In genomic region chr7:92874116-92874675, GRCm38 (mm10) we compare ENCODE assay signal across 8 mouse cellular contexts. TPM values are rescaled to one million over a fixed set of nuclear protein-coding genes. Genes with fewer than 3 reads are reported as not detected.
DNase-seq lines count a peak whose midpoint lies in the region; ATAC-seq and TF ChIP-seq lines count a peak whose summit lies in the region.

Gene Ddias (minus strand): TSS chr7:92874247.
Gene Prcp (plus strand): TSS chr7:92874470.

- peak within 1 kb of the TSS; percentile 70 for H3K9ac ChIP-seq in kidney, embryonic 15.5 days

- H3K4me1 ChIP-seq in bone marrow macrophage, adult 2 months (ENCODE audit: control insufficient read depth, insufficient read depth, low read length), result peaks cover 11% of the 10 kb centered on the region
- H3K4me1 ChIP-seq in embryonic fibroblast, embryonic 13.5 days (ENCODE audit: control insufficient read depth, insufficient read depth, low read length), result no peaks in the 10 kb centered on the region
- peaks cover 13% of the 10 kb centered on the region; the same call in 1 of the 2 replicates for H3K4me1 ChIP-seq in heart, embryonic 10.5 days
- H3K4me1 ChIP-seq in kidney, embryonic 15.5 days, result peaks cover 26% of the 10 kb centered on the region

- TF ChIP-seq CTCF in bone marrow macrophage, adult 2 months (IDR thresholded peaks at IDR 0.05; ENCODE audit: low read depth, low read length), result peak; percentile 93
- TF ChIP-seq CTCF in embryonic fibroblast, embryonic 13.5 days (IDR thresholded peaks at IDR 0.05; ENCODE audit: borderline replicate concordance, insufficient read depth, low read length), result peak; percentile 79

- no peaks in the 10 kb centered on the region for H3K36me3 ChIP-seq in heart, embryonic 10.5 days
- H3K36me3 ChIP-seq in kidney, embryonic 15.5 days, result no peaks in the 10 kb centered on the region

- H3K4me2 ChIP-seq in kidney, embryonic 15.5 days, result peak within 1 kb of the TSS; percentile 85

- no peak for TF ChIP-seq POLR2A in bone marrow macrophage, adult 2 months (IDR thresholded peaks at IDR 0.05; ENCODE audit: borderline replicate concordance, low read depth, low read length)
- TF ChIP-seq POLR2A in embryonic fibroblast, embryonic 13.5 days (IDR thresholded peaks at IDR 0.05; ENCODE audit: low read depth, low read length), result peak; percentile 43

- peak; percentile 87 for ATAC-seq in kidney, embryonic 15.5 days (replicated peaks; ENCODE audit: low FRiP score)
- ATAC-seq in monocyte, adult 5-6 weeks (replicated peaks; ENCODE audit: insufficient number of reproducible peaks, low FRiP score, low TSS enrichment, poor library complexity, severe bottlenecking), result peak; percentile 57

- H3K27me3 ChIP-seq in heart, embryonic 10.5 days (ENCODE audit: insufficient read depth, poor library complexity, severe bottlenecking), result no peaks in the 10 kb centered on the region
- no peaks in the 10 kb centered on the region for H3K27me3 ChIP-seq in kidney, embryonic 15.5 days

- peak within 1 kb of the TSS; percentile 90 for H3K27ac ChIP-seq in bone marrow macrophage, adult 2 months (ENCODE audit: insufficient read depth, low read depth, low read length)
- H3K27ac ChIP-seq in embryonic fibroblast, embryonic 13.5 days (ENCODE audit: insufficient read depth, low read length), result peak within 1 kb of the TSS; percentile 87
- peak within 1 kb of the TSS; percentile 97 for H3K27ac ChIP-seq in heart, embryonic 10.5 days
- H3K27ac ChIP-seq in kidney, embryonic 15.5 days, result peak within 1 kb of the TSS; percentile 99

- H3K9me3 ChIP-seq in heart, embryonic 10.5 days, result no peaks in the 10 kb centered on the region
- H3K9me3 ChIP-seq in kidney, embryonic 15.5 days (replicated peaks), result no peaks in the 10 kb centered on the region

- H3K4me3 ChIP-seq in bone marrow macrophage, adult 2 months (ENCODE audit: insufficient read depth, low read length), result peak within 1 kb of the TSS; percentile 83
- H3K4me3 ChIP-seq in embryonic fibroblast, embryonic 13.5 days (ENCODE audit: insufficient read depth, low read length), result peak within 1 kb of the TSS; percentile 81
- H3K4me3 ChIP-seq in heart, embryonic 10.5 days, result peak within 1 kb of the TSS; percentile 68
- H3K4me3 ChIP-seq in kidney, embryonic 15.5 days (replicated peaks), result peak within 1 kb of the TSS; percentile 74

- peak; percentile 99 for DNase-seq in A20 (ENCODE audit: low read depth, low spot score)
- peak; percentile 98 for DNase-seq in heart, embryonic 10.5 days (ENCODE audit: low spot score)
- peak; percentile 94 for DNase-seq in liver
- peak; percentile 94 to 99 for DNase-seq in spleen, postnatal 4 days (ENCODE audit: low spot score in 2 of 2)

- under 1% methylated on average over 53 of the region's 53 CpGs for WGBS in heart, embryonic 10.5 days
- under 1% methylated on average over 53 of the region's 53 CpGs for WGBS in kidney, embryonic 15.5 days

RNA-seq across cellular contexts. Expression of gene Ddias, which starts in this region (rescaled TPM):
- 2.7 and 4.1 TPM in 2 replicates for polyA plus RNA-seq in bone marrow macrophage, adult 2 months (2012; ENCODE audit: insufficient read depth, insufficient read length, missing spikeins)
- polyA plus RNA-seq in embryonic fibroblast, embryonic 13.5 days (2011; ENCODE audit: insufficient read length, low read depth, missing spikeins), result 26.8 and 31.0 TPM in 2 replicates
- polyA plus RNA-seq in heart, embryonic 10.5 days (2016; fragmentation: Nextera tagmentation; extraction: Ambion mirVana), result 13.8 and 17.3 TPM in 2 replicates
- polyA plus RNA-seq in kidney, embryonic 15.5 days (2015; fragmentation: Nextera tagmentation; extraction: Ambion mirVana), result 12.2 and 16.7 TPM in 2 replicates
- total RNA-seq in monocyte, adult 5-6 weeks (2017), result 1.2 to 3.6 TPM (median 2.6 TPM) in 3 replicates

RNA-seq across cellular contexts. Expression of gene Prcp, which starts in this region (rescaled TPM):
- 143 and 146 TPM in 2 replicates for polyA plus RNA-seq in bone marrow macrophage, adult 2 months (2012; ENCODE audit: insufficient read depth, insufficient read length, missing spikeins)
- 73.0 and 77.9 TPM in 2 replicates for polyA plus RNA-seq in embryonic fibroblast, embryonic 13.5 days (2011; ENCODE audit: insufficient read length, low read depth, missing spikeins)
- polyA plus RNA-seq in heart, embryonic 10.5 days (2016; fragmentation: Nextera tagmentation; extraction: Ambion mirVana), result 14.2 and 15.1 TPM in 2 replicates
- polyA plus RNA-seq in kidney, embryonic 15.5 days (2015; fragmentation: Nextera tagmentation; extraction: Ambion mirVana), result 20.9 and 22.7 TPM in 2 replicates
- 48.1 to 63.6 TPM (median 48.4 TPM) in 3 replicates for total RNA-seq in monocyte, adult 5-6 weeks (2017)

Comparison
In these comparisons a context has a peak if more than half of its experiments do, and no peak if none do; other contexts are left out.
1. Peak in every context shown above with its lines: DNase-seq, ATAC-seq, H3K4me3 ChIP-seq and H3K27ac ChIP-seq.